Mouse (Mus musculus) midbrain, embryonic 10.5 days (tissue): ENCODE data around the gene Olfr653. TPM values are rescaled to one million over a fixed set of nuclear protein-coding genes. Genes with fewer than 3 reads are reported as not detected.

Experiments
- polyA plus RNA-seq: library from polyadenylated mRNA; unstranded; fragments of >200 nt; fragmentation: Nextera tagmentation; extraction: Ambion mirVana; gene quantifications from 2 replicates; pipeline ENCODE4 v1.2.1, GENCODE M21; 2016

Olfr653 gene
- polyA plus RNA-seq, 1 experiment from 2014 or later: not detected

Other genes starting within 250 kb of the Olfr653 start
- gene Trim34b, start 247.8 kb upstream of the Olfr653 start, polyA plus RNA-seq: not detected in 2 replicates
- gene Trim12c, start 224.0 kb upstream of the Olfr653 start, polyA plus RNA-seq: 0.41 and 0.46 TPM in 2 replicates
- gene Trim30b, start 207.4 kb upstream of the Olfr653 start, polyA plus RNA-seq: 0.25 TPM in 1 of 2 replicates, not detected in the other
- gene Trim30c, start 176.5 kb upstream of the Olfr653 start, polyA plus RNA-seq: not detected in 2 replicates
- gene Trim30a, start 112.1 kb upstream of the Olfr653 start, polyA plus RNA-seq: 0.30 and 0.51 TPM in 2 replicates
- 0.12 and 0.35 TPM in 2 replicates for gene Trim30d, start 69.5 kb upstream of the Olfr653 start, polyA plus RNA-seq
- gene Olfr651, start 27.2 kb upstream of the Olfr653 start, polyA plus RNA-seq: not detected in 2 replicates
- not detected in 2 replicates for gene Olfr652, start 16.4 kb upstream of the Olfr653 start, polyA plus RNA-seq
- not detected in 2 replicates for gene Olfr654, start 9.7 kb downstream of the Olfr653 start, polyA plus RNA-seq
- 0.10 TPM in 1 of 2 replicates, not detected in the other for gene Olfr655, start 24.5 kb downstream of the Olfr653 start, polyA plus RNA-seq
- gene Olfr656, start 36.6 kb downstream of the Olfr653 start, polyA plus RNA-seq: not detected in 2 replicates
- not detected in 2 replicates for gene Olfr657, start 47.5 kb downstream of the Olfr653 start, polyA plus RNA-seq
- gene Olfr658, start 70.0 kb downstream of the Olfr653 start, polyA plus RNA-seq: not detected in 2 replicates
- not detected in 2 replicates for gene Olfr659, start 89.4 kb downstream of the Olfr653 start, polyA plus RNA-seq
- not detected in 2 replicates for gene Olfr661, start 109.2 kb downstream of the Olfr653 start, polyA plus RNA-seq
- gene Usp17le, start 200.2 kb downstream of the Olfr653 start, polyA plus RNA-seq: not detected in 2 replicates